Mouse (Mus musculus) testis, adult 10 weeks (tissue): ENCODE measurements around the gene Etv1. TPM values are rescaled to one million over a fixed set of nuclear protein-coding genes. Genes with fewer than 3 reads are reported as not detected.

Source experiments
- polyA plus RNA-seq: library from polyadenylated mRNA; stranded (reverse); fragments of 350-450 nt; fragmentation: Illumina TruSeq; extraction: RNeasy Lipid Tissue Mini Kit (QIAGEN cat#74804); gene quantifications from one replicate; pipeline ENCODE4 v1.2.3, GENCODE M21; 2014; ENCODE audit warnings: low read depth, low replicate concordance

Etv1 gene
- 4.2 TPM for polyA plus RNA-seq

GRCm38 (mm10) chr12:38779186-38779777 lies at the start of gene Etv1:
Etv1 (plus strand) TSS chr12:38779380.

